ENCODE assay signal across 17 mouse cellular contexts in genomic region chr16:26185288-26186281, GRCm38 (mm10).
DNase-seq lines count a peak whose midpoint lies in the region; ATAC-seq and TF ChIP-seq lines count a peak whose summit lies in the region.
"Had no signal": no experiment of that assay in that cellular context is flagged by ENCODE, and none has a peak within 500 bp of the region (broad histone marks: within the 10 kb centered on the region; RNA-seq: fewer than 3 reads in every experiment).

No protein-coding gene starts in this region.

- H3K27ac ChIP-seq in heart, embryonic 10.5 days = peak overlapping the region; percentile 70
- no peak overlapping the region for H3K27ac ChIP-seq in kidney, postnatal 0 days
- peak overlapping the region; percentile 78 for H3K27ac ChIP-seq in embryonic facial prominence, embryonic 13.5 days
- H3K27ac ChIP-seq: forebrain, embryonic 13.5 days; liver, embryonic 14.5 days; neural tube, embryonic 13.5 days had no signal

- WGBS in heart, embryonic 10.5 days = 24% methylated on average over 8 of the region's 8 CpGs
- WGBS in kidney, postnatal 0 days = 49% methylated on average over 8 of the region's 8 CpGs
- WGBS in embryonic facial prominence, embryonic 13.5 days = 24% methylated on average over 8 of the region's 8 CpGs

- no peak overlapping the region for H3K4me3 ChIP-seq in heart, embryonic 10.5 days
- H3K4me3 ChIP-seq in kidney, postnatal 0 days (replicated peaks; ENCODE audit: low read depth, low read length) = no peak overlapping the region
- no peak overlapping the region for H3K4me3 ChIP-seq in embryonic facial prominence, embryonic 13.5 days
- H3K4me3 ChIP-seq: forebrain, embryonic 13.5 days; megakaryocyte, embryonic 14.5 days; neural tube, embryonic 13.5 days had no signal

- no peak for ATAC-seq in kidney, postnatal 0 days (replicated peaks; ENCODE audit: low FRiP score, low read depth)
- ATAC-seq in embryonic facial prominence, embryonic 13.5 days (ENCODE audit: insufficient number of reproducible peaks, insufficient read depth, low FRiP score, low TSS enrichment, low read depth) = peak; percentile 62
- ATAC-seq: forebrain, embryonic 13.5 days had no signal

- intact Hi-C loops in heart, postnatal 25 days (cut with DNase I) = no loop called here

- no peaks in the 10 kb centered on the region for H3K27me3 ChIP-seq in heart, embryonic 10.5 days (ENCODE audit: insufficient read depth, poor library complexity, severe bottlenecking)
- no peaks in the 10 kb centered on the region for H3K27me3 ChIP-seq in kidney, postnatal 0 days (ENCODE audit: insufficient read depth, low read length)
- no peaks in the 10 kb centered on the region for H3K27me3 ChIP-seq in embryonic facial prominence, embryonic 13.5 days
- H3K27me3 ChIP-seq: forebrain, embryonic 13.5 days; neural tube, embryonic 13.5 days had no signal

- H3K9me3 ChIP-seq in heart, embryonic 10.5 days = no peaks in the 10 kb centered on the region
- H3K9me3 ChIP-seq in kidney, postnatal 0 days (replicated peaks; ENCODE audit: low read length) = no peaks in the 10 kb centered on the region
- no peaks in the 10 kb centered on the region for H3K9me3 ChIP-seq in embryonic facial prominence, embryonic 13.5 days
- H3K9me3 ChIP-seq: forebrain, embryonic 13.5 days; neural tube, embryonic 13.5 days had no signal

- peak; percentile 86 for DNase-seq in heart, embryonic 10.5 days (ENCODE audit: low spot score)
- DNase-seq in heart, postnatal 25 days (ENCODE audit: low spot score) = no peak
- peak; percentile 38 for DNase-seq in kidney, postnatal 0 days (ENCODE audit: low spot score)
- DNase-seq in kidney, postnatal 14 days = no peak
- DNase-seq in retina, embryonic 14.5 days (ENCODE audit: low spot score) = peak; percentile 56
- no peak for DNase-seq in gastrocnemius, adult 8-10 months (ENCODE audit: low spot score in 2 of 2)
- DNase-seq in gastrocnemius, postnatal 4 days (ENCODE audit: low spot score in 2 of 2) = no peak
- DNase-seq: cerebellum, postnatal 14 days; kidney, adult 8-10 months; right cerebral cortex, postnatal 4 days; thymus, adult 2 months had no signal

- H3K36me3 ChIP-seq in heart, embryonic 10.5 days = no peaks in the 10 kb centered on the region
- H3K36me3 ChIP-seq in kidney, postnatal 0 days (ENCODE audit: insufficient read depth, low read length) = no peaks in the 10 kb centered on the region
- H3K36me3 ChIP-seq in embryonic facial prominence, embryonic 13.5 days = no peaks in the 10 kb centered on the region
- H3K36me3 ChIP-seq: G1E; neural tube, embryonic 13.5 days had no signal

- no peak overlapping the region for H3K4me2 ChIP-seq in kidney, postnatal 0 days (ENCODE audit: low read length)
- no peak overlapping the region for H3K4me2 ChIP-seq in embryonic facial prominence, embryonic 13.5 days
- H3K4me2 ChIP-seq: forebrain, embryonic 13.5 days; neural tube, embryonic 13.5 days had no signal

- no peak for TF ChIP-seq CTCF in kidney, postnatal 0 days (IDR thresholded peaks at IDR 0.05; ENCODE audit: low read depth)

- H3K9ac ChIP-seq in kidney, postnatal 0 days (ENCODE audit: low read depth, low read length) = no peak overlapping the region
- H3K9ac ChIP-seq in embryonic facial prominence, embryonic 13.5 days = no peak overlapping the region
- H3K9ac ChIP-seq: forebrain, embryonic 13.5 days; liver, embryonic 14.5 days; neural tube, embryonic 13.5 days had no signal

- peaks cover 29% of the 10 kb centered on the region for H3K4me1 ChIP-seq in heart, embryonic 10.5 days
- peaks cover 7% of the 10 kb centered on the region; the same call in 1 of the 2 replicates for H3K4me1 ChIP-seq in kidney, postnatal 0 days (replicated peaks; ENCODE audit: insufficient read depth, low read length)
- peaks cover 14% of the 10 kb centered on the region for H3K4me1 ChIP-seq in embryonic facial prominence, embryonic 13.5 days
- H3K4me1 ChIP-seq: megakaryocyte, embryonic 14.5 days; neural tube, embryonic 13.5 days had no signal

Comparison
In these comparisons a context has a peak if more than half of its experiments do, and no peak if none do; other contexts are left out.
1. DNase-seq: peak in heart, embryonic 10.5 days (single experiment), kidney, postnatal 0 days (single experiment) and retina, embryonic 14.5 days (single experiment); none in heart, postnatal 25 days (single experiment), kidney, postnatal 14 days (single experiment), gastrocnemius, adult 8-10 months (0 of 2) and gastrocnemius, postnatal 4 days (0 of 2).